Mouse (Mus musculus) hindbrain, embryonic 15.5 days (tissue): ENCODE data around the gene Podxl. TPM values are rescaled to one million over a fixed set of nuclear protein-coding genes. Genes with fewer than 3 reads are reported as not detected.
"Not testable (repeated sequence)": the region's sequence is repeated elsewhere in the genome, so short reads cannot be mapped to it uniquely, and the experiment has no call there.

Experiments used
- ATAC-seq: fragments of 200-750 bp; cut with Nextera tagmentation; 2 replicates; pipeline ENCODE4 v1.8.0; 2017; ENCODE audit warnings: low read depth, moderate number of reproducible peaks, moderate TSS enrichment; ENCODE audit not compliant: low FRiP score
- H3K27ac ChIP-seq: fragments of 300-500 bp; sonication (generic); replicated peaks from 2 replicates; pipeline ENCODE4 v1.5.1; 2015; ENCODE audit warnings: mild to moderate bottlenecking, inconsistent platforms
- H3K27me3 ChIP-seq: fragments of 300-500 bp; sonication (generic); 2 replicates; pipeline ENCODE4 v1.6.1; 2015; ENCODE audit warnings: control low read depth, inconsistent platforms
- H3K36me3 ChIP-seq: fragments of 300-500 bp; sonication (generic); 2 replicates; pipeline ENCODE4 v1.6.1; 2015; ENCODE audit warnings: control low read depth, inconsistent platforms
- H3K4me1 ChIP-seq: fragments of 300-500 bp; sonication (generic); replicated peaks from 2 replicates; pipeline ENCODE4 v1.6.1; 2015; ENCODE audit warnings: control low read depth, inconsistent platforms
- H3K4me2 ChIP-seq: fragments of 300-500 bp; sonication (generic); 2 replicates; pipeline ENCODE4 v1.6.1; 2015; ENCODE audit warnings: moderate library complexity, mild to moderate bottlenecking, inconsistent platforms
- H3K4me3 ChIP-seq: fragments of 300-500 bp; sonication (generic); 2 replicates; pipeline ENCODE4 v1.5.1; 2015; ENCODE audit warnings: mild to moderate bottlenecking, inconsistent platforms
- H3K9ac ChIP-seq: fragments of 300-500 bp; sonication (generic); 2 replicates; pipeline ENCODE4 v1.6.1; 2015; ENCODE audit warnings: inconsistent platforms
- H3K9me3 ChIP-seq: fragments of 300-500 bp; sonication (generic); 2 replicates; pipeline ENCODE4 v1.6.1; 2016; ENCODE audit warnings: control low read depth, inconsistent platforms
- WGBS: fragments of 180-500 bp; shearing (Covaris S2); methylation state at CpG from one replicate; pipeline ENCODE4 v1.1.7; 2015; 5-methylcytosine and 5-hydroxymethylcytosine counted together
- polyA plus RNA-seq: library from polyadenylated mRNA; unstranded; fragments of >200 nt; fragmentation: Nextera tagmentation; extraction: Ambion mirVana; gene quantifications from 2 replicates; pipeline ENCODE4 v1.2.1, GENCODE M21; 2015

Gene Podxl
- polyA plus RNA-seq, 1 experiment from 2014 or later: 13.4 TPM

DNA sequence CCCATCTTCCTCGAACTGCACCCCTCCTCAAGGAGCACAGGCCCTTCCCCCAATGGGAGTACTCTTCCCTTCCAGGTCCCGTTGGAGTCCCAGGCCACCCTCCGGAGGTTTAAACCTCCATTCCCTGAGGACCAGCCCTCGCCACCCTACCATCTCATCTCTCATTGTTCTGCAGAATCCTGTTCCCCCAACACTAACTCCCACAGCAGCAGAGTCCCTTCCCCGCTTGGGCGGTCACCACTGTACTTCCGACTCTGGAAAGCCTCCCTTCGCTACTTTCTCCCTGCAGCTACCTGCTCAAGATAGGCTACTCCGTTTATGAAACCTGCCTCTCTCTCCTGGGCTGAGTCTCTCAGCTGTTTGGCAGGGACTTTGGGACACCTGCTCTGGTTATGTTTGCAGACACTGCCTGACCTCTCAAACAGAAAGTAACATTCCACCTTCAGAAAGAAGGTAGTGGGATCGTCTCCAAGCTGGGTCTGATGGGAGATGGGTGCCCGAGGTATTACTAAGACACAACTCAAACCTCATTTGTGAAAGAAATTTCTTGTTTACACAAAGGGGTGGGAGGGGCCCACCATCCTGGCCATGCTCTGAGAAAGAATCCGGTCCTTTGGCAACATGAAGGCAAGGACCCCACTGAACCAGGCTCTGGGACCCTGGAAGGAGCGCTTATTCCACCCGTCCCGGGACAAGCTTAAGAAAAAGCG, 1.3 kb downstream of the Podxl start:
- H3K27ac ChIP-seq: no peak overlapping the region
- peak overlapping the region; percentile 57 for H3K4me3 ChIP-seq
- ATAC-seq: no peak
- H3K9me3 ChIP-seq: no peaks in the 10 kb centered on the region
- H3K9ac ChIP-seq: peak overlapping the region; percentile 60
- H3K27me3 ChIP-seq: no peaks in the 10 kb centered on the region
- H3K36me3 ChIP-seq: no peaks in the 10 kb centered on the region
- 4% methylated on average over 16 of the region's 16 CpGs for WGBS
- peak overlapping the region; percentile 73 for H3K4me2 ChIP-seq
- H3K4me1 ChIP-seq: peaks cover 49% of the 10 kb centered on the region

DNA sequence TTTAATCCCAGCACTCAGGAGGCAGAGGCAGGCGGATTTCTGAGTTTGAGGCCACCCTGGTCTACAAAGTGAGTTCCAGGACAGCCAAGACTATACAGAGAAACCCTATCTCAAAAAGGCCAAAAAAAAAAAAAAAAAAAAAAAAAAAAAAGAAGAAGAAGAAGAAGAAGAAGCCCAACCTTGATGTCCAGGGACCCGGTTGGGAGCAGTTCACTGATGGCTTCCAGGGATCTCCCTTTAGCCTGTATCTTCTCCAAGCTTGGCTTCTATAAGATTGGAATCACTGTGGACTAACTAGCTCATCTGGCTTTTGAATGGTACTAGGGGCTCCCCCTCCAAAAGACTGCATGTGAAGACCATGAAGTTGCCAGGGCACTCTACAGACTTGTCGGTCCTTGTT, 1.8 kb downstream of the Podxl start:
- peaks cover 49% of the 10 kb centered on the region for H3K4me1 ChIP-seq
- H3K27me3 ChIP-seq, ATAC-seq, H3K9me3 ChIP-seq, H3K36me3 ChIP-seq, H3K27ac ChIP-seq: not testable (repeated sequence)
- peak overlapping the region; percentile 57 for H3K4me3 ChIP-seq
- peak overlapping the region; percentile 60; the same call in 1 of the 2 replicates for H3K9ac ChIP-seq
- 49% methylated on average over 3 of the region's 3 CpGs for WGBS
- H3K4me2 ChIP-seq: peak overlapping the region; percentile 73

DNA sequence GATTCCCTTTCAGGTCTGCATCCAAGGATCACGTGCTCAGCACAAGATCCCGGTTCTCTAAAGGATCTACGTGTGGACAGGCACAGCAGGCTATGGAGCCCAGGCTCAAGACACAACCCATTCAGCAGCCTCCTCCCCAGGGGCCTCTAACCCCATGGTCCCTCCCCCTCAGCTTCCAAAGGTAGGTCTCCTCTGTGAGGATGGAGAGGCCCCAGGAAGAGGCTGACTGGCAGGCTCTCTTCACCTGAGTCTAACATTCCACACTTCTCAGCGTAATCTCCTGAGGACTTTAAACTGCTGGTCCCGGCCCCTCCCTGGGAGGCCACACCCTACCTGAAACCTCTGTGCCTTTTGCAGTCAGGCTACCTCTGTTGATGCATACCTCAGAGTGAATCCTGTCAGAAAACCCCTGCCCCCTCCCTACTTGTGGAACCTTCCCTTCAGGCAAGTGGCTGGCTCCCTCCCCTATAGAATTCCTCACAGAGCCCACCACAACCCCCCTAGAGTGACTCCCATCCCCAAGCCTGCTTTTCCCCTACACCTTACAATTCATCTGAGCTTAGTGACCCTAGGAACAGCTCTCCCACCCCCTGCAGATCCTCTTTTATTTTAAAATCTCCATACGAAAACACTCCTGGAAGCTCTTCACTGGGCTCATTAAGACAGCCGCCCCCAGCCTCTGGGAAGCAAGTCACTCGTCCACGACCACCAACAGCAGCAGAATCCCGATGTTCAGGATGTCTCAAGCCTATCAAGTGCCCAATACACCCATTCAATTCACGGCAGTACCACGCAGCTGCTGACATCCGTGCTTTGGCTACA, 3.4 kb downstream of the Podxl start:
- 10% methylated on average over 13 of the region's 13 CpGs for WGBS
- Histone ChIP-seq H3K4me1 (peaks cover 46% of the 10 kb centered on the region), H3K27me3 (no peaks in the 10 kb centered on the region), H3K36me3 (no peaks in the 10 kb centered on the region), H3K4me3 (no peak overlapping the region), H3K9me3 (no peaks in the 10 kb centered on the region), H3K27ac (no peak overlapping the region), H3K9ac (no peak overlapping the region; the same call in 1 of the 2 replicates), H3K4me2 (peak overlapping the region; percentile 73)
- ATAC-seq: no peak

DNA sequence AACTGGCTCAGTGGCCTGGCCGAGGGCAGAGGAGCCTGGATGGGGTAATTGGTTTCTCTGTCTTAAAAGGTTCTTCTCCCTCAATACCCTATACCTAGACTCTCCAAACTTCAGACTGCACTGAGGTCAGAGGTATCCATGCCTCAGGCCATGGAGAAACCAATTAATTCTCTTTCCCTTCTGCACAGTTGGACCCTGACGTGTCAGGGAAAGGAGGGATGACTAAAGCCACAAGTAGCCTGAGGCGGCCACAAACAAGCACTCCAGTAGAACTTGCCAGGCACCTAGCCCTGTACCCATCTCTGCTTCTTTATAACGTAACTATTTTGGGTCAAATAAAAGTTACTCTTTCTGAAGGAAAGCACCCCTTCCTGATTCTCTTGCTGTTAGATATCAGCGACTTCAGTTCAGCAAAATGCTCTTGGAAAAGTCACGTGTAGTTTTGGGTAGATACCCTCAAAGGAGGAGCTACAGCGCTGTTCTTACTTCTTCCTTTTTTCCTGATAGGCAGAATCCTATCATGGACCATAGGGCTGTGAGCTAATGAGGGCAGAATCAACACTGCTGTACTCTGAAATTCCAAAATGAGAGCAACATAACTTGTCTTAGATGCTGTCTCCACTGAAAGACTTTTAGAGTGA, 7.2 kb downstream of the Podxl start:
- Histone ChIP-seq H3K4me1 (peaks cover 19% of the 10 kb centered on the region), H3K36me3 (no peaks in the 10 kb centered on the region), H3K27me3 (no peaks in the 10 kb centered on the region), H3K27ac (no peak overlapping the region), H3K4me3 (no peak overlapping the region), H3K9ac (no peak overlapping the region), H3K4me2 (no peak overlapping the region), H3K9me3 (no peaks in the 10 kb centered on the region)
- ATAC-seq: no peak
- WGBS: 95% methylated on average over 7 of the region's 7 CpGs

DNA sequence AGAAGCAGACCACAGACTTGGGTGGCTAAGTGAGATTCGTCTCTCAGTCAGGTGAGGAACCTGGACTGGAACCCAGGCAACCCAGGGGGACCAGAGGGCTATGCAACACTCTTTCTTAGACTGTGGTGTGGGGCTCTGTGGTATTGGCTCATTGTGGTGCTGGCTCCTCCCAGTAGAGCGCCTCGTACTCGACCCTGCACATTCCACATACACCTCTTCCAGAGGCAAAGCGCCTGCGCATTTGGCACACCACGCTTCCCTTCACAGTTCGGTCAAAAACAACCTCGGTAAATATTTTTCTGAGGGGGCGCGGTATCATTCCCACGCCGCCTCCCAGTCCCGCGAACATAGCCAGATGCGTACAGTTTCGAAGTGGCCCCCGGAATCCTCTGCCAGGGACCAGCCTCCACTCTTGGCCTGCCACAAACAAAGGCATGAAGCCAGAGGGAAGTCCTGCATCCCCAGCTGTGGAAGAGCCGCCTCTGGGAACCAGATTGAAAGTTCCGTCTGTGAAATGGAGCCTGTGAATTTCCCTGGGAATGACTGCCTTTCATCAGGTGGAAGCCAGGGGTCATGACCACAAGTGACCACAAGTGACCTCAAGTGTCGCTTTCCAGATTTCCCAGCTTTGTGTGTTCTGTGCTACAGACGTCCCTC, 12.8 kb downstream of the Podxl start:
- no peak overlapping the region for H3K4me2 ChIP-seq
- no peak overlapping the region for H3K4me3 ChIP-seq
- H3K27me3 ChIP-seq: no peaks in the 10 kb centered on the region
- 80% methylated on average over 22 of the region's 22 CpGs for WGBS
- no peak overlapping the region for H3K9ac ChIP-seq
- peaks cover 18% of the 10 kb centered on the region for H3K4me1 ChIP-seq
- no peak for ATAC-seq
- no peaks in the 10 kb centered on the region for H3K36me3 ChIP-seq
- no peak overlapping the region for H3K27ac ChIP-seq
- H3K9me3 ChIP-seq: no peaks in the 10 kb centered on the region

DNA sequence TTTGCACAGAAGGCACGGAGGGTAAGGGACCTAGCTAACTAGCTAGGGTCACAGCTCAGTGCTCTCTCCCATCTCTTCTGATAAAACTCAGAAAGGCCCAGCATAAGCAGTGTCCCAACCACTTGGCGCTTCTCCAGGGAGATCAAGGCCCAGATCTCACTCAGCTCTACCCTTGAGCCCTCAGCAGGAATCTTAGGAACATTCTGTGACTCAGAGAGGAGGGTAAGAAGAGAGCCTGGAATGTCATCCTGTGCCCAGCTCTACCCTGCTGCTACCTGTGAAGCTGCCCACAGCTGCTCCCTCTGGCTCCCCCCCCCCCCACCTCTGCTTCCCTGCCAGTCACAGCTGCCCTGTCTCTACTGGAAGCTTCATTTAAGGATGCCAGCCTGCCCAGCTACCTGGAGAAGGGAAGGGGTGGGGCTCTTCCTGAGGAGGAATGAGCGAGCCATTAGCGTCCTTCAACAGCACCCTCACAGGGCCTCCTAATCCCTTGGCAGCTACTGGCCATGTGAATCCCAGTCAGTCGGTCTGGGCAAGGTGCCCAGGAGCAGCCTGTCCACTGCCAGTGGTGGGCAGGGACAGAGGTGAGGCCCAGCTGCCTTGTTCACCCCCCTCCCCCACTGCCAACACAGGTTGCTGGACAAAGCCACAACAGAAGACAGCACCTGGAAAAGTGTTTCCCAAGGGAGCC, 14.3 kb downstream of the Podxl start:
- 50% methylated on average over 5 of the region's 5 CpGs for WGBS
- no peak overlapping the region for H3K27ac ChIP-seq

DNA sequence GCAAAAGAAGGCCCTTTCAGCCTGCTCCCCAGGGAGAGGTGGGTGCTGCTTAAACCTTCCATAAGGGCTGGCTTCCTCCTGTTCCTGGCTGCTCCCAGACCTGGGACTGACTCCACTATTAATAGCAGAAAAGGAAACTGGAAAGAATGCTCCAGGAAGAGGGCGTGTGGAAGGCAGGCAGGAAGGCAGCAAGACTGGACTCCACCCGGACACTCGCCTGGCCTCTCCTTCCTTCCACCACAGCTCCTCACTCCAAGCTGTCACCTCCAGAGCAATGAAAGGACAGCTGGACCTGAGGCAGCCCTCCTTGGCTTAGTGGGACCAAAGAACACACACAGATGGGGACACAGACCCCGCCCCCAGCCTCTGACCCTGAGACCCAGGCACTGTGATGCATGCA, 19.5 kb downstream of the Podxl start:
- peaks cover 9% of the 10 kb centered on the region for H3K4me1 ChIP-seq
- no peak overlapping the region for H3K27ac ChIP-seq
- WGBS: 73% methylated on average over 4 of the region's 4 CpGs
- H3K4me3 ChIP-seq: no peak overlapping the region
- no peak overlapping the region for H3K4me2 ChIP-seq
- ATAC-seq: no peak
- H3K9ac ChIP-seq: no peak overlapping the region
- H3K9me3 ChIP-seq: no peaks in the 10 kb centered on the region
- H3K36me3 ChIP-seq: 0 out of 2 replicates have a peak, but pooled peaks cover 3% of the 10 kb centered on the region
- H3K27me3 ChIP-seq: no peaks in the 10 kb centered on the region

More for the DNA sequence above, 14.3 kb downstream of the Podxl start:
- Histone ChIP-seq H3K4me3 (no peak overlapping the region), H3K9ac (no peak overlapping the region), H3K9me3 (no peaks in the 10 kb centered on the region), H3K4me1 (peaks cover 18% of the 10 kb centered on the region), H3K4me2 (no peak overlapping the region), H3K36me3 (no peaks in the 10 kb centered on the region), H3K27me3 (no peaks in the 10 kb centered on the region)
- peak; percentile 76 for ATAC-seq

DNA sequence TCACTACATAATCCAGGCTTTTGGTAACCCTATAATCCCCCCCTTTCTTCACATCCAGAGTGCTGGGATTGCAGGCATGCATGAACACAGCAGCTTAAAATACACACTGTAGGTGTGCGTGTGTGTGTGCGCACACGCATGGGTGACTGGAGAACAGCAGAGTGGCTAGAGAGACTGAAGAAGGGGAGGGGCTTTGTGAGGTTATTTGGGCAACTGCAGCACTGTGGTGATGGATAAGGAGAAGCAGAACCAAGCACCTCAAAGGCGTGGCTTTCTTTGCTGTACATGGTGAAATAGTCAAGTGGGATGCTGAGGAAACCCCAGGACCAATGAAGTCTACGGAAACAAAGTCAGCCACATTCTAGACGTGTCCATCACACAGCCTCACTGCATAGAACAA, 23.8 kb downstream of the Podxl start:
- Histone ChIP-seq H3K4me1 (no peaks in the 10 kb centered on the region; the same call in 1 of the 2 replicates), H3K9ac (no peak overlapping the region), H3K36me3 (0 out of 2 replicates have a peak, but pooled peaks cover 3% of the 10 kb centered on the region), H3K9me3 (no peaks in the 10 kb centered on the region), H3K4me3 (no peak overlapping the region), H3K27ac (no peak overlapping the region), H3K27me3 (no peaks in the 10 kb centered on the region), H3K4me2 (no peak overlapping the region)
- WGBS: 96% methylated on average over 6 of the region's 6 CpGs
- no peak for ATAC-seq

DNA sequence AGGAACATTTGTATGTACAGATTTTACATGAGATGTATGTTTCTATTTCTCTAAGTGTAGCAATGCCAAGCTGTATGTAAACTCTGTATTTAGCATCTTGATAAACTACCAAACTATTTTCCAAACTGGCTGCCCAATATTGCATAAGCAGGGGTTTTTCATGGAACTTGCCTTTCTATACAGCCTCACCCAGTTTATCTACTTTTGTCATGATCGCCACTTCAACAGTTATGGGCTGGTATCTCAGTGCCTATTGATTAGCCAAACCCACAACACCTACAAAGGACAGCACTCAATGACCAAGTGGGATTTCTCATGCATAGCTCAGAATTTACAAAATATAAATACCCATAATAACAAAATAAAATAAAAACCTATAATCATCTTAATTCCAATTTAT, 25.7 kb downstream of the Podxl start:
- Histone ChIP-seq H3K36me3 (0 out of 2 replicates have a peak, but pooled peaks cover 3% of the 10 kb centered on the region), H3K27ac (no peak overlapping the region), H3K4me1 (no peaks in the 10 kb centered on the region; the same call in 1 of the 2 replicates), H3K27me3 (no peaks in the 10 kb centered on the region), H3K9me3 (no peaks in the 10 kb centered on the region), H3K9ac (no peak overlapping the region), H3K4me3 (no peak overlapping the region), H3K4me2 (no peak overlapping the region)
- ATAC-seq: no peak
- WGBS: 96% methylated on average over 1 of the region's 1 CpGs

DNA sequence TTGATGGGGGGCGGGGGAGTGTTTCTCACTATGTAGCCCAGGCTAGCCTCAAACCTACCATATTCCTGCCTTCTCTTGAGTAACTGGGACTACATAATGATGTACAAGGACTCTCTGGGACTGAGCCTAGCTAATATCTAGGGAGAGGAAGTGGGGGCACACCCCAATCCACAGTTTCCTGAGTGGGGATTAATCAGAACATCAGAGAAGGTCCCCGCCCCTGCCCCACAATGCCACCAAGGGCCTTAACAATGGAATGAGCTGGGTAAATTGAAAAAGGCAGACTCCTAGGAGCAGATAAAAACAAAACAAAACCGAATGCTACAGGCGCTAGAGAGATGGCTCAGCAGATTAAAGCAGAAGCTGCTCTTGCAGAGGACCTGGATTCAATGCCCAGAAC, 26.6 kb downstream of the Podxl start:
- no peak overlapping the region for H3K9ac ChIP-seq
- no peak overlapping the region for H3K4me3 ChIP-seq
- no peak overlapping the region for H3K27ac ChIP-seq
- H3K36me3 ChIP-seq: 0 out of 2 replicates have a peak, but pooled peaks cover 3% of the 10 kb centered on the region
- H3K4me2 ChIP-seq: no peak overlapping the region
- no peaks in the 10 kb centered on the region for H3K9me3 ChIP-seq
- WGBS: 80% methylated on average over 4 of the region's 4 CpGs
- no peaks in the 10 kb centered on the region for H3K27me3 ChIP-seq
- no peaks in the 10 kb centered on the region; the same call in 1 of the 2 replicates for H3K4me1 ChIP-seq
- no peak for ATAC-seq

DNA sequence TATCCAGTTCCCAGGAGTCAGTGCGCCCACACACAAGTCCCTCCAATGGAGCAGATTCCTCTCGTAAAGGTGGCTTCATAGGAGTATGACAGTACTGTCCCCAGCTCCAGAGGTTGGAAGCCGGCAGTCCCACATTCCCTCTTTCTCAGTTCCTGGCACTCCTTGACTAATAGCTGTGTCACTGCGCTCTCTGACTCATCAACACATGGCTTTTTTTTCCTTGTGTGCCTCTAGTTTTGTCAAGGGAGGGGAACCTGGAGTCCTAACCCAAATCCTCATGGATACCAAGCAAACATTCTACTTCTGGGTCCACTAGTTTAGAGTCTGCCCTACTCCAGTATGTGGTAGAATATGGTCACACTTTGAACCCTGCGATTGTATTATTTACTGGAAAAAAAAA, 29.1 kb downstream of the Podxl start:
- Histone ChIP-seq H3K27ac (no peak overlapping the region), H3K36me3 (no peaks in the 10 kb centered on the region), H3K9ac (no peak overlapping the region), H3K9me3 (no peaks in the 10 kb centered on the region), H3K27me3 (no peaks in the 10 kb centered on the region), H3K4me3 (no peak overlapping the region), H3K4me1 (no peaks in the 10 kb centered on the region; the same call in 1 of the 2 replicates), H3K4me2 (no peak overlapping the region)
- ATAC-seq: no peak
- WGBS: 96% methylated on average over 5 of the region's 5 CpGs
